Mouse (Mus musculus): ENCODE measurements around the gene Ube2g2.

- TF ChIP-seq CTCF (IDR thresholded peaks at IDR 0.05; ENCODE audit: insufficient read depth, low read length), result no peak
- TF ChIP-seq POLR2A (IDR thresholded peaks at IDR 0.05; ENCODE audit: borderline replicate concordance, extremely low read depth, low read depth, low read length), result no peak
Observed at GRCm38 (mm10) chr10:77616926-77617325, 5.1 kb upstream of the Ube2g2 start.
